Mouse (Mus musculus) brain, embryonic 14.5 days (tissue): Measurements from ENCODE around the gene Bag1. TPM values are rescaled to one million over a fixed set of nuclear protein-coding genes. Genes with fewer than 3 reads are reported as not detected.

Experiments
- DNase-seq: peaks from one replicate; pipeline ENCODE4 v3.0.0-alpha.2; 2011; ENCODE audit warnings: low read depth
- CTCF ChIP-seq: fragments of 200-500 bp; IDR thresholded peaks from 2 replicates; pipeline ENCODE4 v1.5.1; 2012; ENCODE audit warnings: inconsistent platforms, mild to moderate bottlenecking, moderate library complexity, borderline replicate concordance; ENCODE audit not compliant: insufficient read depth, insufficient read length; ENCODE audit errors: extremely low read depth
- POLR2A ChIP-seq: fragments of 200-500 bp; IDR thresholded peaks from 2 replicates; pipeline ENCODE4 v1.6.1; 2012; ENCODE audit warnings: mild to moderate bottlenecking, inconsistent platforms, borderline replicate concordance; ENCODE audit not compliant: poor library complexity, insufficient read depth, insufficient read length, severe bottlenecking; ENCODE audit errors: extremely low read depth
- polyA plus RNA-seq: library from polyadenylated mRNA; depleted of rRNA; stranded (reverse); fragments of >200 nt; gene quantifications from 2 replicates; pipeline ENCODE4 v1.2.3, GENCODE M21; 2012; rRNA removed

The Bag1 gene
- 97.9 and 117 TPM in 2 replicates for polyA plus RNA-seq

GRCm38 (mm10) chr4:40948160-40948708 lies at the start of gene Bag1, which contains the start of gene Chmp5:
Gene Bag1, minus strand, starts transcription at chr4:40948294.
Gene Chmp5, plus strand, starts transcription at chr4:40948407.
- TF ChIP-seq POLR2A (peak; percentile 97), CTCF (no peak)
- peak; percentile 100 for DNase-seq

GRCm38 (mm10) chr4:40996302-40996701 lies 48.2 kb upstream of the Bag1 start:
- no peak for DNase-seq
- no peak for TF ChIP-seq POLR2A
- no peak for TF ChIP-seq CTCF

- DNase-seq: no peak
These were observed 41.5 kb upstream of the Bag1 start for GRCm38 (mm10) chr4:40989633-40990032.

GRCm38 (mm10) chr4:40983686-40984085 lies 35.6 kb upstream of the Bag1 start:
- no peak for TF ChIP-seq POLR2A
- no peak for TF ChIP-seq CTCF
- no peak for DNase-seq

More at GRCm38 (mm10) chr4:40989633-40990032, 41.5 kb upstream of the Bag1 start:
- TF ChIP-seq CTCF: no peak
- no peak for TF ChIP-seq POLR2A

- no peak for DNase-seq
- no peak for TF ChIP-seq POLR2A
These were observed 34.4 kb upstream of the Bag1 start for GRCm38 (mm10) chr4:40982486-40982885.

- no peak for TF ChIP-seq POLR2A
- TF ChIP-seq CTCF: no peak
- no peak for DNase-seq
These were observed 31.3 kb upstream of the Bag1 start for GRCm38 (mm10) chr4:40979430-40979829.

GRCm38 (mm10) chr4:40976651-40977050 lies 28.6 kb upstream of the Bag1 start:
- no peak for TF ChIP-seq CTCF
- no peak for TF ChIP-seq POLR2A
- DNase-seq: no peak

- no peak for DNase-seq
- TF ChIP-seq CTCF (no peak), POLR2A (no peak)
These were observed 27.6 kb upstream of the Bag1 start for GRCm38 (mm10) chr4:40975678-40976077.

GRCm38 (mm10) chr4:40974011-40974410 lies 25.9 kb upstream of the Bag1 start:
- TF ChIP-seq CTCF (no peak), POLR2A (no peak)

GRCm38 (mm10) chr4:40971744-40972143 lies 23.6 kb upstream of the Bag1 start:
- peak; percentile 49 for DNase-seq
- TF ChIP-seq CTCF: peak; percentile 69
- TF ChIP-seq POLR2A: no peak

More at GRCm38 (mm10) chr4:40974011-40974410, 25.9 kb upstream of the Bag1 start:
- DNase-seq: no peak

- DNase-seq: peak; percentile 99
- TF ChIP-seq CTCF (no peak), POLR2A (peak; percentile 56; the same call in 1 of the 2 replicates)
These were observed 23.0 kb upstream of the Bag1 start, which contains the start of gene Nfx1 for GRCm38 (mm10) chr4:40970842-40971701. Gene Nfx1, plus strand, starts transcription at chr4:40970906.

- TF ChIP-seq CTCF (no peak), POLR2A (no peak)
- DNase-seq: no peak
These were observed 22.4 kb upstream of the Bag1 start for GRCm38 (mm10) chr4:40970592-40970841.

- no peak for TF ChIP-seq CTCF
- TF ChIP-seq POLR2A: no peak
- no peak for DNase-seq
These were observed 21.9 kb upstream of the Bag1 start for GRCm38 (mm10) chr4:40969781-40970591.
